Mouse (Mus musculus) liver, adult 2 months (tissue): ENCODE measurements around the gene Slc35e4. TPM values are rescaled to one million over a fixed set of nuclear protein-coding genes. Genes with fewer than 3 reads are reported as not detected.
"Not testable (repeated sequence)": the region's sequence is repeated elsewhere in the genome, so short reads cannot be mapped to it uniquely, and the experiment has no call there.

Experiments
- DNase-seq: peaks from one replicate; pipeline ENCODE4 v3.0.0-alpha.2; 2011; ENCODE audit warnings: low read depth, low spot score; ENCODE audit errors: extremely low read depth
- H3K27ac ChIP-seq: fragments of 200-500 bp; replicated peaks from 2 replicates; pipeline ENCODE4 v1.5.1; 2012; ENCODE audit warnings: low read depth, mild to moderate bottlenecking, control low read depth, inconsistent platforms, low read length; ENCODE audit not compliant: insufficient read depth
- H3K27me3 ChIP-seq: fragments of 200-500 bp; 2 replicates; pipeline ENCODE4 v1.6.1; 2012; ENCODE audit warnings: mild to moderate bottlenecking, moderate library complexity, low read length, inconsistent platforms; ENCODE audit not compliant: control insufficient read depth, insufficient read depth
- H3K36me3 ChIP-seq: fragments of 200-500 bp; 2 replicates; pipeline ENCODE4 v1.6.1; 2012; ENCODE audit warnings: low read length, inconsistent platforms; ENCODE audit not compliant: control insufficient read depth, insufficient read depth
- H3K4me1 ChIP-seq: fragments of 200-500 bp; 2 replicates; pipeline ENCODE4 v1.6.1; 2011; ENCODE audit warnings: low read length; ENCODE audit not compliant: control insufficient read depth, insufficient read depth
- H3K4me3 ChIP-seq: fragments of 200-500 bp; 2 replicates; pipeline ENCODE4 v1.5.1; 2011; ENCODE audit warnings: low read depth, mild to moderate bottlenecking, control low read depth, low read length, moderate library complexity; ENCODE audit not compliant: insufficient read depth
- H3K79me2 ChIP-seq: fragments of 200-500 bp; 2 replicates; pipeline ENCODE4 v1.6.1; 2012; ENCODE audit warnings: inconsistent platforms, mild to moderate bottlenecking, low read length, moderate library complexity; ENCODE audit not compliant: control insufficient read depth, insufficient read depth
- H3K9ac ChIP-seq: fragments of 200-500 bp; 2 replicates; pipeline ENCODE4 v1.6.1; 2012; ENCODE audit warnings: low read depth, mild to moderate bottlenecking, control low read depth, inconsistent platforms, low read length
- CTCF ChIP-seq: fragments of 200-500 bp; IDR thresholded peaks from 2 replicates; pipeline ENCODE4 v1.5.1; 2011; ENCODE audit warnings: low read depth, low read length, control low read depth
- POLR2A ChIP-seq: fragments of 200-500 bp; IDR thresholded peaks from 2 replicates; pipeline ENCODE4 v1.6.1; 2011; ENCODE audit warnings: low read length, control low read depth; ENCODE audit not compliant: insufficient read depth; ENCODE audit errors: extremely low read depth
- WGBS: fragments of 180-500 bp; shearing (Covaris S2); methylation state at CpG from one replicate; pipeline ENCODE4 v1.1.7; 2018; 5-methylcytosine and 5-hydroxymethylcytosine counted together
- polyA plus RNA-seq: library from polyadenylated mRNA; depleted of rRNA; stranded (reverse); fragments of >200 nt; gene quantifications from 2 replicates; pipeline ENCODE4 v1.2.3, GENCODE M21; 2012; rRNA removed
- total RNA-seq: library from RNA; depleted of rRNA; stranded (reverse); fragments of >200 nt; gene quantifications from 2 replicates; pipeline ENCODE4 v1.2.3, GENCODE M21; 2014; rRNA removed

Slc35e4 gene
- 0.18 and 0.34 TPM in 2 replicates for total RNA-seq
- 0.27 and 0.46 TPM in 2 replicates for polyA plus RNA-seq

DNA sequence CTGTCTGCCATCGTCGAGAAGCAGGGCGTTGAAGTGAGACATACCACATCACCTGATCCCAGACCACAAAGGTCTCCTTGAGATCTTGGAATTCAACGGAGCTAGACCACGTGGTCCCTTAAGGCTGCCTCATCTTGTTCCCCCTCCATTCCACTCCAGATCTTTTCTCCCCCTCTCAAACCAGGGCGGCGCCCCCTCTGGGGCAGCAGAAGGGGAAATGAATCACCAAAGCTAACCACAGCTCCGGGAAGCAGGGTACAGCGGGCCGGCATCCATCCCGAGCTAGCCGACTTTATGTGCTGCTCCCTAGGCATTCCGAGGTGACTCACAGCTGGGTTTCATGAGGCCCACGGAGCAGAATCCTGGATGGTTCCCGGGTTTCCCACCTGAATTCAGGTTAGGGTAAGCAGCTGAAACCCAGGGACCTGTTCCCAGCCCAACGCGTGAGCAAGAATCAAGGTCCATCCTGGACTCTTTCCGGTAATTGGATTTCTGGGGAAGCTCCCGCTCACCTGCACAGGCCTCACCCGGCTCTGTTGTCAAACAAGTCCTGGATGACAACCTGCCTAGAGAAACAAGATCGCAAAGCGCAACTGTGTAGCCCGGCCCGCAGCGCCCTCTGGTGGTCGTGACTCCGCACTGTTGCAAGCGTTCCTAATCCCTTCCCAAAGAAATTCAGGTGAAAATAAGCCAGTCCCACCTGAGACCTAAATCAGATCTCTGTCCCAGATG, at the start of gene Slc35e4:
Slc35e4 (minus strand) TSS at position 556 of the 732 bp plus-strand sequence.
- Histone ChIP-seq H3K27me3 (peaks cover 5% of the 10 kb centered on the region), H3K27ac (no peak within 1 kb of the TSS), H3K9ac (peak within 1 kb of the TSS; percentile 32), H3K4me3 (peak within 1 kb of the TSS; percentile 58), H3K36me3 (peaks cover 3% of the 10 kb centered on the region; the same call in 1 of the 2 replicates), H3K4me1 (peaks cover 3% of the 10 kb centered on the region; the same call in 1 of the 2 replicates), H3K79me2 (no peaks in the 10 kb centered on the region)
- 2% methylated on average over 28 of the region's 28 CpGs for WGBS
- no peak for TF ChIP-seq POLR2A
- peak; percentile 92 for TF ChIP-seq CTCF
- DNase-seq = peak; percentile 61

DNA sequence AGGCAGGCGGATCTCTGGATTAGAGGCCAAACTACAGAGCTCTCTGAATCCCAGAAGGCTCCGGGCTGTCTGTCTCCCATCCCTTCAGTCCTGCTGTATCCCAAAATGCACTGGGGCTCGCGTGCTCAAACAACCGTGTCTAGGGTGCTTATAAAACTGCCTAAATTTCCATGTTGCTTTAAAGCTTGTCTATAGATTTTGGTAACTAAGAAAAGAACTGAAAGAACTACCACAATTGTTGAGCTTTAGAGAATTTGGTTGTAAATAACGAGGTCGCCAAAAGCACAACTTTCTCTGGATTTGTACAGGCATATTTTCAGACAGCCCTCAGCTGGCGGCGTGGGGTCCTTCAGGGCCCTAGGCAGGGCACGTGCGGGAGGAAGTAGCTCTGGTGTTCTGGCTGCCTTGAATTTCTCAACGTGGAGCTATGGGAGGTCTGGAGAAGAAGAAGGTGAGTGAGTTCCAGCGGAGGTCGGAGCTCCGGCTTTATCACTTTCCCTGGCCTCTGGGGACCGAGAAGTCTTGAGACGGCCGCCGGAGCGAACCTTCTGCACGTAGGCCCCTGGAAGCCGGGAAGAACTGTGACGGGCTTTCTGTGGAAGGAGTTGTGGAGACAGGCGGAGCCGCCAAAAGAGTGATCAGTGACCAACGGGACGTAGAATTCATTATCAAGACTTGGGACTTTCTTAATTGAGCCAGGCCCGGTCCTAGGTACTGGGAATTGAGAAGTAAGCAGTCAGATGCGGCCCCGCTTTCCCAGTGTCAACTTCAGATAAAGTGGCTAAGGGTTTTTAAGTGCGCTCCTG, 49.3 kb upstream of the Slc35e4 start, which contains the start of gene Pes1:
Pes1 (plus strand) TSS at position 366 of the 806 bp plus-strand sequence.
- peaks cover 12% of the 10 kb centered on the region for H3K4me1 ChIP-seq
- under 1% methylated on average over 31 of the region's 31 CpGs for WGBS
- H3K9ac ChIP-seq = peak within 1 kb of the TSS; percentile 88
- peak within 1 kb of the TSS; percentile 92 for H3K4me3 ChIP-seq
- DNase-seq = peak; percentile 90
- H3K27me3 ChIP-seq = no peaks in the 10 kb centered on the region
- peaks cover 2% of the 10 kb centered on the region; the same call in 1 of the 2 replicates for H3K36me3 ChIP-seq
- TF ChIP-seq CTCF = no peak
- 0 out of 2 replicates have a peak, but pooled peaks have one; percentile 18 for TF ChIP-seq POLR2A
- peaks cover 18% of the 10 kb centered on the region; the same call in 1 of the 2 replicates for H3K79me2 ChIP-seq
- H3K27ac ChIP-seq = peak within 1 kb of the TSS; percentile 67

DNA sequence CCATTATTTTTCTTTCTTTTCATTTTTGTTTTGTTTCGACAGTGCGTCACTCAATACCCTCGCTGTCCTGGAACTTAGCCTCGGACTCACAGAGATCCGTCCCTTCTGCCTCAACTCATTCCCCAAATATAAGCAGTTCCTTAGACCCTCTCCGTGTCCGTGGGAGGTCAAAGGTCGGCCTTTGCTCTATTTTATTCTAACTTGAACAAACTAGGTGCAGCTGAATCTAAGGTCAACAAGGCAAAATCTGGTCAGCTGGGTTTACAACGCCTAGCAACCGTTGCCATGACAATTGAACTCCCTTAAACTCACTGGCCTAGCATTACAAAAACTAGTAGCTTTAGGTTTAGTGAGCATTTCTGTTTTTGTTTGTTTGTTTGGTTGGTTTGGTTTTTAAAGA, 48.7 kb upstream of the Slc35e4 start:
- H3K79me2 ChIP-seq = peaks cover 18% of the 10 kb centered on the region; the same call in 1 of the 2 replicates
- DNase-seq = peak; percentile 85
- H3K27ac ChIP-seq = peak overlapping the region; percentile 67
- H3K27me3 ChIP-seq = no peaks in the 10 kb centered on the region
- peaks cover 2% of the 10 kb centered on the region; the same call in 1 of the 2 replicates for H3K36me3 ChIP-seq
- peak overlapping the region; percentile 40 for H3K4me3 ChIP-seq
- peaks cover 12% of the 10 kb centered on the region for H3K4me1 ChIP-seq
- WGBS = 63% methylated on average over 10 of the region's 10 CpGs
- TF ChIP-seq CTCF = no peak
- no peak for TF ChIP-seq POLR2A
- H3K9ac ChIP-seq = peak overlapping the region; percentile 40; the same call in 1 of the 2 replicates

DNA sequence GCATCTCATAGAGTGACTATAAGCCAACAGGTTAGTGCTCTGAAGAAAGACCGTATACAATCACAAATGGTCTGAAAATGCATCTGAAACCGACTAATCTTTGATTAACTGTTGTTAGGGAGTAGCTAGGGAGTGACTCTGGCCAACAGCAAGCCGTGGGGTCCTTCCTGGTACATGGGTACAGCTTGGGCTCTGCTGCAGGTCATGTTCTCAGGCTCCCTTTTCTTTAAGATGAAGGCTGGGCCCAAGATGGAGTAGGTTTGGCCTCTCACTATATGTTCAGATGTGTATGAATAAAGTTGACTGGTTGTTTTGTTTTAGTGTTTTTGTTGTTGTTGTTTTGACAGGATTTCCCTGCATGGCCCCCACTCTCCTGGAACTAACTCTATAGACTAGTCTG, 47.3 kb upstream of the Slc35e4 start:
- H3K9ac ChIP-seq = no peak overlapping the region
- H3K27ac ChIP-seq = no peak overlapping the region
- H3K79me2 ChIP-seq = peaks cover 18% of the 10 kb centered on the region; the same call in 1 of the 2 replicates
- peaks cover 12% of the 10 kb centered on the region for H3K4me1 ChIP-seq
- 80% methylated on average over 3 of the region's 3 CpGs for WGBS
- H3K36me3 ChIP-seq = no peaks in the 10 kb centered on the region
- DNase-seq = no peak
- TF ChIP-seq CTCF (no peak), POLR2A (no peak)
- no peaks in the 10 kb centered on the region for H3K27me3 ChIP-seq
- H3K4me3 ChIP-seq = no peak overlapping the region

DNA sequence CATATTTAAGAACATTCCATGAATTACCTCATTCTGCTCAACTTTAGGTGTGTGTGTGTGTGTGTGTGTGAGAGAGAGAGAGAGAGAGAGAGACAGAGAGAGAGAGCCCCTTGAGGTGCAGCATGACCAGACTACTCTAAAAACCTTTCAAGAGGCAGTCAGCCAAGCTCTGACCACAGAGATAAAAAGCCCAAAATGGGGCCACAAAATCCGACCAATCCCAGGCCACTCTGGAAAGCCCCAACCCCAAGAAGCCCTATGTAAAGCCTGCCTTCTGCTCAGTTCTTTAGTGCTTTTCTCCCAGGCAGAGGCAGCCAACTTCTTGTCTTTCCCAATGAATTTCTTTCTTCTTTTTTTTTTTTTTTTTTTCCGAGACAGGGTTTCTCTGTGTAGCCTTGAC, 46.4 kb upstream of the Slc35e4 start:
- no peaks in the 10 kb centered on the region for H3K36me3 ChIP-seq
- peaks cover 12% of the 10 kb centered on the region; the same call in 1 of the 2 replicates for H3K79me2 ChIP-seq
- no peak overlapping the region for H3K4me3 ChIP-seq
- no peak for TF ChIP-seq POLR2A
- no peak for TF ChIP-seq CTCF
- WGBS = 56% methylated on average over 2 of the region's 2 CpGs
- peaks cover 12% of the 10 kb centered on the region for H3K4me1 ChIP-seq
- H3K9ac ChIP-seq = no peak overlapping the region
- DNase-seq = no peak
- H3K27me3 ChIP-seq = no peaks in the 10 kb centered on the region
- no peak overlapping the region for H3K27ac ChIP-seq

DNA sequence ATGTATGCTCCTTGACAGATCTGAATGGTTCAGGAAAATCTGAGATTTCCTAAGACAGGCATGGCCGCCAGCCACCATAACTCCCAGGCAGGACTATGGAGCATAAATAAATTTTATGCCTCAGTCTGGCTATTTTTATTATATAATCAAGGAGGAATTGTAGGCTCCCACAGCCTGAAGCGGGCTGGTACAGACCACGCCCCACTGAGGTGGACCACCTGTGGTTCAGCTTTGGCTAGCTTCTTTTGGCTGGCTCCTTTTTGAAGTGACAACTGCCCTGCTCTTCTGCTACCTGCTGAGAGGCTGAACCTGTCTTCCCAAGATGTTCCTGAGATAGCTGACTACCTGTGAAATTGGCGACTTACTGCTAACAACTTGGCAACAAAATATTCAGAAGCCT, 40.9 kb upstream of the Slc35e4 start:
- not testable (repeated sequence) for H3K36me3 ChIP-seq, H3K79me2 ChIP-seq, H3K27ac ChIP-seq, H3K4me1 ChIP-seq, H3K9ac ChIP-seq, H3K4me3 ChIP-seq, H3K27me3 ChIP-seq, DNase-seq
- 88% methylated on average over 4 of the region's 4 CpGs for WGBS

DNA sequence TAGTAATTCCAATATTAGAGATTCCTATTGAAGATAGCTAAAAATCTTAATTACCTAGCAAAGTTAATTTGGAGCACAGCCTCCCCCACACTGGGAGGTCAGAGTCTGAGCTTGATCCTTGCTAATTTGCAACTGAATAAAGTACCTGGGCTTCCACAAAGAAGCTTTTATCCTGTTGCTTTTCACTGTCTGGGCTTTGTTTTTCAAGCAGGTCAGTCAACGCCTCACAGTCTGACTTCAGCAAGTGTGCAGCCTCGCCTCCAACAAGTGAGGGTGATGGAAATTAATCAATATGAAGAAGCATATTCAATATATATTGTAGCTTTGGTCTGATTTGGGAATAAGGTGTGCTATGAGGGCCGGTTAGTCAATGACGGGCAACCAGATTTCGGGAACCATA, 40.4 kb upstream of the Slc35e4 start:
- not testable (repeated sequence) for H3K4me3 ChIP-seq, H3K27me3 ChIP-seq, H3K36me3 ChIP-seq, H3K79me2 ChIP-seq, H3K9ac ChIP-seq, H3K27ac ChIP-seq, H3K4me1 ChIP-seq, DNase-seq
- 88% methylated on average over 5 of the region's 5 CpGs for whole genome bisulfite sequencing
